Mouse (Mus musculus) limb, embryonic 13.5 days (tissue): Measurements from ENCODE around the gene Cwc25. TPM values are rescaled to one million over a fixed set of nuclear protein-coding genes. Genes with fewer than 3 reads are reported as not detected.
A peak's percentile ranks its signal among the peaks of the same experiment; 100 is the strongest.
"Not testable (repeated sequence)": the region's sequence is repeated elsewhere in the genome, so short reads cannot be mapped to it uniquely, and the experiment has no call there.

Source experiments
- ATAC-seq: fragments of 200-750 bp; cut with Nextera tagmentation; 2 replicates; pipeline ENCODE4 v1.8.0; 2017; ENCODE audit warnings: low read depth, moderate number of reproducible peaks, moderate TSS enrichment; ENCODE audit not compliant: low FRiP score
- H3K27ac ChIP-seq: fragments of 300-500 bp; sonication (generic); 2 replicates; pipeline ENCODE4 v1.5.1; 2015; ENCODE audit warnings: inconsistent platforms, mild to moderate bottlenecking, moderate library complexity
- H3K27me3 ChIP-seq: fragments of 300-500 bp; sonication (generic); 2 replicates; pipeline ENCODE4 v1.6.1; 2015; ENCODE audit warnings: mild to moderate bottlenecking, inconsistent platforms
- H3K36me3 ChIP-seq: fragments of 300-500 bp; sonication (generic); 2 replicates; pipeline ENCODE4 v1.6.1; 2015; ENCODE audit warnings: inconsistent platforms, mild to moderate bottlenecking, moderate library complexity
- H3K4me1 ChIP-seq: fragments of 300-500 bp; sonication (generic); 2 replicates; pipeline ENCODE4 v1.6.1; 2015; ENCODE audit warnings: inconsistent platforms
- H3K4me2 ChIP-seq: fragments of 300-500 bp; sonication (generic); replicated peaks from 2 replicates; pipeline ENCODE4 v1.6.1; 2015; ENCODE audit warnings: inconsistent platforms, mild to moderate bottlenecking, moderate library complexity
- H3K4me3 ChIP-seq: fragments of 300-500 bp; sonication (generic); 2 replicates; pipeline ENCODE4 v1.5.1; 2015; ENCODE audit warnings: moderate library complexity, mild to moderate bottlenecking, inconsistent platforms
- H3K9ac ChIP-seq: fragments of 300-500 bp; sonication (generic); 2 replicates; pipeline ENCODE4 v1.6.1; 2015; ENCODE audit warnings: mild to moderate bottlenecking, inconsistent platforms
- H3K9me3 ChIP-seq: fragments of 300-500 bp; sonication (generic); 2 replicates; pipeline ENCODE4 v1.6.1; 2016; ENCODE audit warnings: inconsistent platforms
- WGBS: fragments of 180-500 bp; shearing (Covaris S2); methylation state at CpG from one replicate; pipeline ENCODE4 v1.1.7; 2015; 5-methylcytosine and 5-hydroxymethylcytosine counted together
- polyA plus RNA-seq: library from polyadenylated mRNA; unstranded; fragments of >200 nt; fragmentation: Nextera tagmentation; extraction: Ambion mirVana; gene quantifications from 2 replicates; pipeline ENCODE4 v1.2.1, GENCODE M21; 2015

Gene Cwc25
- polyA plus RNA-seq, 1 experiment from 2014 or later = 23.3 TPM

GRCm38 (mm10) chr11:97717369-97718280 lies 48.7 kb downstream of the Cwc25 start:
- no peak overlapping the region for H3K4me2 ChIP-seq
- peaks cover 91% of the 10 kb centered on the region for H3K36me3 ChIP-seq
- H3K9ac ChIP-seq = no peak overlapping the region
- ATAC-seq = no peak
- no peak overlapping the region for H3K27ac ChIP-seq
- H3K4me3 ChIP-seq = no peak overlapping the region
- H3K4me1 ChIP-seq = no peaks in the 10 kb centered on the region
- 85% methylated on average over 26 of the region's 26 CpGs for WGBS
- H3K27me3 ChIP-seq = no peaks in the 10 kb centered on the region
- peaks cover 12% of the 10 kb centered on the region for H3K9me3 ChIP-seq

- Histone ChIP-seq H3K9ac (no peak overlapping the region), H3K4me2 (no peak overlapping the region), H3K4me3 (no peak overlapping the region), H3K27ac (no peak overlapping the region), H3K4me1 (no peaks in the 10 kb centered on the region), H3K27me3 (no peaks in the 10 kb centered on the region), H3K36me3 (peaks cover 91% of the 10 kb centered on the region), H3K9me3 (0 out of 2 replicates have a peak, but pooled peaks cover under 1% of the 10 kb centered on the region)
- ATAC-seq = no peak
- 89% methylated on average over 8 of the region's 8 CpGs for WGBS
Observed at GRCm38 (mm10) chr11:97716021-97716420, 50.3 kb downstream of the Cwc25 start.

- Histone ChIP-seq H3K36me3 (peaks cover 87% of the 10 kb centered on the region), H3K4me3 (no peak overlapping the region), H3K4me1 (no peaks in the 10 kb centered on the region), H3K27me3 (no peaks in the 10 kb centered on the region), H3K27ac (no peak overlapping the region), H3K4me2 (no peak overlapping the region), H3K9me3 (no peaks in the 10 kb centered on the region), H3K9ac (no peak overlapping the region)
- 89% methylated on average over 14 of the region's 14 CpGs for WGBS
- no peak for ATAC-seq
Observed at GRCm38 (mm10) chr11:97714784-97715760, 51.3 kb downstream of the Cwc25 start.

DNA sequence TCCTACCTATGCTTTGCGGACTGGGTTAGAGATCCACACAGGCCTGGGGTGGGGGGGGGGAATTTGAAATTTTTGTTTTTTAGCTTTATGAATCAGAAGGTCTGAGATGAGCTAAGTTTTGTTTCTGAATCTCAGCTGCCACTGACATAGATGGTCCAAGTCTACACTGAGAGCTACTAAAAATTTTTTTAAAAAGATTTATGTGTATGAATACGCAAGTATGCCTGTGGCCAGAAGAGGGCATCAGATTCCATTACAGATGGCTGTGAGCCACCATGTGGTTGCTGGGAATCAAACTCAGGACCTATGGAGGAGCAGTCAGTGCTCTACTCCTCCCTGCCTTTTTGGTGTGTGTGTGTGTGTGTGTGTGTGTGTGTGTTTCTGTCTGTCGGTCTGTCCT lies 52.0 kb downstream of the Cwc25 start:
- ATAC-seq = no peak
- no peak overlapping the region for H3K9ac ChIP-seq
- H3K27ac ChIP-seq = no peak overlapping the region
- H3K4me3 ChIP-seq = no peak overlapping the region
- peaks cover 80% of the 10 kb centered on the region for H3K36me3 ChIP-seq
- H3K9me3 ChIP-seq = no peaks in the 10 kb centered on the region
- H3K27me3 ChIP-seq = no peaks in the 10 kb centered on the region
- 92% methylated on average over 3 of the region's 3 CpGs for WGBS
- H3K4me1 ChIP-seq = no peaks in the 10 kb centered on the region
- H3K4me2 ChIP-seq = no peak overlapping the region

GRCm38 (mm10) chr11:97713896-97714295 lies 52.5 kb downstream of the Cwc25 start:
- H3K9ac ChIP-seq = no peak overlapping the region
- no peak overlapping the region for H3K27ac ChIP-seq
- H3K4me2 ChIP-seq = no peak overlapping the region
- no peaks in the 10 kb centered on the region for H3K27me3 ChIP-seq
- 93% methylated on average over 8 of the region's 8 CpGs for WGBS
- ATAC-seq = no peak
- no peaks in the 10 kb centered on the region for H3K9me3 ChIP-seq
- peaks cover 80% of the 10 kb centered on the region for H3K36me3 ChIP-seq
- no peaks in the 10 kb centered on the region for H3K4me1 ChIP-seq
- H3K4me3 ChIP-seq = no peak overlapping the region

DNA sequence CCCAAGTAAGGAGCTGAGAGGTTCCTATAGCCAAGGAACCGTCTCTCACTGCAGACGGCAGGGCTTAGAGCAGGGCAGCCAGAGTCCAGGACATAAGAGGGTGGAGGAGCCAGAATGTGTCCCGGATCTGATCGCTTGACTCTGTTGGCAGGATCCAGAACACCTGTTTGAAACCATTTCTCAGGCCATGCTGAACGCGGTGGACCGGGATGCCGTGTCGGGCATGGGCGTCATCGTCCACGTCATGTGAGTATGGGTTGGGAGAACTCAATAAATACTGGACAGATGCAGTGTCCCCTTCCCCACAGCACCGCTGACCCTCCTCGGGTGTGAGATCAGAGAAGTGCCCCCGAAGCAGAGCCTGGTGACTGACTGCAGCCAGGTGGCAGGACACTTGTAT lies 54.1 kb downstream of the Cwc25 start:
- Histone ChIP-seq H3K9me3 (no peaks in the 10 kb centered on the region), H3K36me3 (peaks cover 80% of the 10 kb centered on the region), H3K27me3 (no peaks in the 10 kb centered on the region), H3K4me3 (no peak overlapping the region), H3K4me2 (no peak overlapping the region), H3K27ac (no peak overlapping the region), H3K9ac (no peak overlapping the region), H3K4me1 (no peaks in the 10 kb centered on the region)
- ATAC-seq = no peak
- 93% methylated on average over 15 of the region's 15 CpGs for WGBS

DNA sequence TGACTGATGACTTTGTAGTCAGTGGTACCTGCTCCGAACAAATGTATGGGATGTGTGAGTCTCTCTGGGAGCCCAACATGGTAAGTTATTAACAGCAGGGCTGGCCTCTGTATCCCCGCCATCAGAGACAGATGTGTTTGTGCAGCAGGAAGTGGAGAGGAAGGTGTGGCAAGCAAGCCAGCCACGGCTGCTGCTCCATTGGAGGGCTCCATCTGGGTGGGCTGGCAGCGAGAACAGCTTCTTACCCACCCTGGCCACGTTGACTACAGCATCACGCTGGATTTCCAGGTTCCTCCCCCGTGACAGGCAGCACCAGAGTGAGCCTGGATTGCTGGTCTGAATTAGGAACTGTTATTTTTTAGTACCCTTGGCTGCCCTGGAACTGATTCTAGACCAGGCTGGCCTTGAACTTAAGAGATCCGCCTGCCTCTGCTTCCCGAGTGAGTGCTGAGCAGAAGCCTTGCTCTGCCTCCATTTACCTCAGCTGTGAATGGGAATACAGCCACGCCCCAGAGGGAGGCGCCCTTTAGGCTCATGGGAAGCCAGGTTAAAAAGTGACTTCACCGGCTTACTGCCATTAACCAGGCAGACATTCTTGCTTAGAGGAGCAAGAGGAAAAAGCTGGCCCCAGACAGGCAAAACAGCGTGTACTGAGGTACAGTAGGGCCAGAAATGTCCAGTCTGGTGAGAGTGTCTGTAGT lies 55.0 kb downstream of the Cwc25 start:
- H3K27ac ChIP-seq = no peak overlapping the region
- no peak overlapping the region for H3K4me2 ChIP-seq
- no peaks in the 10 kb centered on the region for H3K4me1 ChIP-seq
- no peak overlapping the region for H3K4me3 ChIP-seq
- no peaks in the 10 kb centered on the region for H3K9me3 ChIP-seq
- H3K36me3 ChIP-seq = peaks cover 80% of the 10 kb centered on the region
- WGBS = 78% methylated on average over 13 of the region's 13 CpGs
- no peaks in the 10 kb centered on the region for H3K27me3 ChIP-seq
- no peak for ATAC-seq
- H3K9ac ChIP-seq = no peak overlapping the region

DNA sequence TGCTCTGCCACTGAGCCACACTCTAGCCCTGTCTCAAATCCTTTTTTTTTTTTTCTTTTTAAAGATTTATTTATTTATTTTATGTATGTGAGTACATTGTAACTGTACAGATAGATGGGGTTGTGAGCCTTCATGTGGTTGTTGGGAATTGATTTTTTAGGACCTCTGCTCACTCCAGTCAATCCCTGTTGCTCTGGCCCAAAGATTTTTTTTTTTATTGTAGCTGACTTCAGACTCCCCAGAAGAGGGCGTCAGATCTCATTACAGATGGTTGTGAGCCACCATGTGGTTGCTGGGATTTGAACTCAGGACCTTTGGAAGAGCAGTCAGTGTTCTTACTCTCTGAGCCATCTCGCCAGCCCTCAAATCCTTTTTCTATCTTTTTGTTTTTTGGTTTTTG lies 56.3 kb downstream of the Cwc25 start:
- not testable (repeated sequence) for H3K27me3 ChIP-seq, H3K4me3 ChIP-seq, H3K4me1 ChIP-seq, H3K9me3 ChIP-seq, H3K9ac ChIP-seq, ATAC-seq, H3K4me2 ChIP-seq, H3K27ac ChIP-seq
- 79% methylated on average over 2 of the region's 2 CpGs for WGBS
- H3K36me3 ChIP-seq = peaks cover 86% of the 10 kb centered on the region

GRCm38 (mm10) chr11:97703039-97703826 lies 63.1 kb downstream of the Cwc25 start, which contains the start of gene Psmb3:
Psmb3 (plus strand) TSS chr11:97703399.
- peak within 1 kb of the TSS; percentile 90 for H3K4me2 ChIP-seq
- no peaks in the 10 kb centered on the region for H3K9me3 ChIP-seq
- peak within 1 kb of the TSS; percentile 89 for H3K4me3 ChIP-seq
- H3K27me3 ChIP-seq = no peaks in the 10 kb centered on the region
- WGBS = under 1% methylated on average over 35 of the region's 35 CpGs
- peak within 1 kb of the TSS; percentile 88 for H3K9ac ChIP-seq
- H3K36me3 ChIP-seq = peaks cover 34% of the 10 kb centered on the region
- peak within 1 kb of the TSS; percentile 87 for H3K27ac ChIP-seq
- peaks cover 28% of the 10 kb centered on the region for H3K4me1 ChIP-seq
- ATAC-seq = peak; percentile 92

- peak overlapping the region; percentile 87 for H3K27ac ChIP-seq
- peak overlapping the region; percentile 89 for H3K4me3 ChIP-seq
- H3K36me3 ChIP-seq = peaks cover 26% of the 10 kb centered on the region
- H3K27me3 ChIP-seq = no peaks in the 10 kb centered on the region
- no peak for ATAC-seq
- H3K4me1 ChIP-seq = peaks cover 36% of the 10 kb centered on the region
- 0% methylated on average over 24 of the region's 24 CpGs for WGBS
- H3K9me3 ChIP-seq = no peaks in the 10 kb centered on the region
- peak overlapping the region; percentile 72 for H3K9ac ChIP-seq
- H3K4me2 ChIP-seq = peak overlapping the region; percentile 90
Observed at GRCm38 (mm10) chr11:97702393-97702745, 64.0 kb downstream of the Cwc25 start.
